Mouse (Mus musculus): ENCODE measurements around the gene Mup21. TPM values are rescaled to one million over a fixed set of nuclear protein-coding genes. Genes with fewer than 3 reads are reported as not detected.
"Not testable (repeated sequence)": the region's sequence is repeated elsewhere in the genome, so short reads cannot be mapped to it uniquely, and the experiment has no call there.

Mup21 gene
- polyA plus RNA-seq (2014; fragmentation: Nextera tagmentation; extraction: Ambion mirVana) = not detected in 2 replicates

DNA sequence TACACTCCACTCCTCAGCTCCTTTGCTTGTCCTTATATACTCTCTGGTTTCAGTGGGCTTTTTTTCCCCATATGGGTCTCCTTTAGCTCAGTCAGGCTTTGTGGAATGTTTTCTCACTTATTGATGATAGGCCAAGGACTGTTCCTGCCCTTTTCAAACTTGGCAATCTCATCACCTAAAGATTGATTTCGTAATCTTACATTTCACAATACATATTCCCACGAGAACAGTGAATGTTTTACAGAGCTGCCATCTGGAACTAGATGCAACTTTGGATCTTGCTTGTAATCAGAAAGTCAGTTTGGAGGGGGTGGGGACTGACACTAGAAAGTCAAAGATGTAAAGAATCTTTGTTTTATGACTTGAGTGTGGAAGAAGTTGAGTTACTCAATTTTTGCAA lies at the start of gene Mup21:
Gene Mup21 (minus strand): TSS at position 53 of the 400 bp plus-strand sequence.
- no peak within 1 kb of the TSS for H3K9ac ChIP-seq (ENCODE audit: low read depth, low read length)
- no peaks in the 10 kb centered on the region for H3K9me3 ChIP-seq (ENCODE audit: control insufficient read depth, low read length)
- H3K4me3 ChIP-seq (ENCODE audit: low read depth, low read length) = no peak within 1 kb of the TSS
- H3K4me1 ChIP-seq (replicated peaks; ENCODE audit: control insufficient read depth, insufficient read depth, low read length) = no peaks in the 10 kb centered on the region
- no peak within 1 kb of the TSS for H3K4me2 ChIP-seq
- H3K27me3 ChIP-seq (replicated peaks; ENCODE audit: control insufficient read depth, insufficient read depth, low read length) = no peaks in the 10 kb centered on the region
- ATAC-seq (replicated peaks; ENCODE audit: low FRiP score) = no peak
- H3K36me3 ChIP-seq (ENCODE audit: control insufficient read depth, insufficient read depth, low read length) = no peaks in the 10 kb centered on the region
- 60% methylated on average over 2 of the region's 2 CpGs for WGBS
- DNase-seq (ENCODE audit: low spot score) = no peak
- H3K27ac ChIP-seq (ENCODE audit: low read depth, low read length) = no peak within 1 kb of the TSS

DNA sequence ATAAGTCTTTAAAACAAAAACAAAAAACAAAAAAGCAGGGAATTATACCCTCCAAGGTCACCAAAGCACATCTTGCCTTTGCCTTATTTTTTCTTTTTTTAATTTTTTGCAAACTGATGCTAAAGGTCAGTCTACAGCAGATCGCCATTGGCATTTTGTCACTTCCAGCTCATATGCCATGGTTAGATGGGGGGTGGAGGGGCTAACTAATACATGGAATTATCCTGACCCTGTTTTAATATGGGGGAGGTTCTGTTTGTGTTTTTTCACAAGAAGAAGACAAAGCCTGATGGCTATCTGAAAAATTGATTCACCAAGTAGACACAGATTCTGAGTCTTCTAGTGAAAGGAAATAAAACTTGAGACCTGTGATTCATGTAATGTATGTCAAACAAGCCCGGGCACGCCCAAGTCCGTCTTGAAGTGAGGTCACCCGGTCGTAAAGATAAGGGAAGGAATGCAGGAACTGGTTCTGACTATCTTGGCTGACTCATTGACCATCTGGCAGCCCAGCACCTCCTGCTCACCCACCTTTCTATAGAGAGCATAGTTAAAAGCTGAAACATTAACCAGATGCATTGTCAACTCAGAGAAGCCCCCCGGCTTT lies 49.4 kb upstream of the Mup21 start:
- 39% methylated on average over 7 of the region's 7 CpGs for WGBS
- ATAC-seq (replicated peaks; ENCODE audit: low FRiP score) = no peak

DNA sequence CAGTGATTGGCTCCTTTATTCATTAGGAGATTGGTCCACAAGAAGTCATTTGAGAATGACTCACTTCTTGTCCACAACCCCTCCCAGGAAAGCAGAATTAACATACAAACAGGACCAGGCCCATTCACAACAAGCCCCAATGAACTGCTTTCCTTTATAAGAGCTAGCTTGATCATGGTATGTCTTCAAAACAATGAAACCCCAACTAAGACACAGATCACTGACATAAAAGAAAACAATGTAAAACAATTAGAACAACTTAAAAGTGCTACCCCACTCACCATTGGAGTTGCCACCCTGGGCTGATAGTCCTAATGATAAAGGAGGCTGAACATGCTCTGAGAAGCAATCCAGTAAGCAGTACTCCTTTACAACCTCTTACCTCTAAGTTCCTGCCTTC lies 38.1 kb upstream of the Mup21 start:
- H3K27ac ChIP-seq (ENCODE audit: low read depth, low read length) = no peak overlapping the region
- no peak overlapping the region for H3K9ac ChIP-seq (ENCODE audit: low read depth, low read length)
- H3K4me3 ChIP-seq (ENCODE audit: low read depth, low read length) = no peak overlapping the region
- H3K4me1 ChIP-seq (replicated peaks; ENCODE audit: control insufficient read depth, insufficient read depth, low read length) = no peaks in the 10 kb centered on the region
- peaks cover 23% of the 10 kb centered on the region for H3K9me3 ChIP-seq (ENCODE audit: control insufficient read depth, low read length)
- no peak overlapping the region for H3K4me2 ChIP-seq
- no peak for ATAC-seq (replicated peaks; ENCODE audit: low FRiP score)
- peaks cover 34% of the 10 kb centered on the region for H3K36me3 ChIP-seq (ENCODE audit: control insufficient read depth, insufficient read depth, low read length)
- DNase-seq (ENCODE audit: low spot score) = no peak
- no peaks in the 10 kb centered on the region for H3K27me3 ChIP-seq (replicated peaks; ENCODE audit: control insufficient read depth, insufficient read depth, low read length)

More for the DNA sequence above, 49.4 kb upstream of the Mup21 start:
- DNase-seq (ENCODE audit: low spot score) = no peak
- no peaks in the 10 kb centered on the region for H3K27me3 ChIP-seq (replicated peaks; ENCODE audit: control insufficient read depth, insufficient read depth, low read length)
- no peaks in the 10 kb centered on the region for H3K4me1 ChIP-seq (replicated peaks; ENCODE audit: control insufficient read depth, insufficient read depth, low read length)
- H3K9ac ChIP-seq (ENCODE audit: low read depth, low read length) = no peak overlapping the region
- H3K36me3 ChIP-seq (ENCODE audit: control insufficient read depth, insufficient read depth, low read length) = peaks cover 26% of the 10 kb centered on the region
- H3K9me3 ChIP-seq (ENCODE audit: control insufficient read depth, low read length) = no peaks in the 10 kb centered on the region
- H3K27ac ChIP-seq (ENCODE audit: low read depth, low read length) = no peak overlapping the region
- no peak overlapping the region for H3K4me2 ChIP-seq
- no peak overlapping the region for H3K4me3 ChIP-seq (ENCODE audit: low read depth, low read length)

DNA sequence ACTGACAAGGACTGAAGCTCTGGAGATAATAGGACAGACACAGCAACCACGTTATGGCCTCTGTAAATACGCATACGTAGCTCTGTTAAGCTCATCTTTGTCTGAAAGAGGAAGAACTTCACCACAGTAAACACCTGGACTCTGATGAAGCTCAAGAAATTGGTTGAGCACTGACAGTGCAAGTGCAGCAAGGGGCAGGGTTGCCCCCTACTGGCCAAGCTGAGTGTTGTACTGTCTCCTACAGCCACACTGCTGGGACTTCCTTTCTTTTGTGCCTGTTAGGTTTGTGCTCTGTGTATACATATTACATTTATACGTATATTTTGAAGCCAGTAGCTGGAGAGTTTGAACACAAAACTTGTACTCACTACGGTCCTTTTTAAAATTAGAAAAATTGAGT lies 26.6 kb upstream of the Mup21 start:
- H3K36me3 ChIP-seq (ENCODE audit: control insufficient read depth, insufficient read depth, low read length) = no peaks in the 10 kb centered on the region
- no peak overlapping the region for H3K4me3 ChIP-seq (ENCODE audit: low read depth, low read length)
- no peaks in the 10 kb centered on the region for H3K27me3 ChIP-seq (replicated peaks; ENCODE audit: control insufficient read depth, insufficient read depth, low read length)
- H3K9ac ChIP-seq (ENCODE audit: low read depth, low read length) = no peak overlapping the region
- no peak overlapping the region for H3K27ac ChIP-seq (ENCODE audit: low read depth, low read length)
- H3K4me2 ChIP-seq = no peak overlapping the region
- DNase-seq (ENCODE audit: low spot score) (no peak), ATAC-seq (replicated peaks; ENCODE audit: low FRiP score) (no peak)
- 39% methylated on average over 5 of the region's 5 CpGs for WGBS
- no peaks in the 10 kb centered on the region for H3K9me3 ChIP-seq (ENCODE audit: control insufficient read depth, low read length)
- no peaks in the 10 kb centered on the region for H3K4me1 ChIP-seq (replicated peaks; ENCODE audit: control insufficient read depth, insufficient read depth, low read length)

DNA sequence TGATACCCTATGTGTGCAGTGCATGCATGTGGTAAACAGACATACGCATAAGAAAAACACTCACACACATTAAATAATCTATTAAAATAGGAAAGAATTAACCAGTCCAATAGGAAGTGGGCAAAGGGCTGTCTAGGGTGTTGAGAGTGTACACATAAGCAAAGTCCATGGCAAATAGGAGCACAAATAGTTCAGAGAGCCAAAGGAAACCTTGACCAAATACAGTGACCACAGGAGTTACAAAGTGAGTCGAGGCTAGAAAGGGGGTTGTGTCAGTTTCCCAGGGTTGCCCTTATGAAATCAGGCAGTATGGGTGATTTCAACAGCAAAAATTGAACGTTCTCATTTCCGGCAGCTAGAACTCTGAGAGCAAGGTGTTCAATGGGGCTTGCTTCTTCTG lies 23.8 kb upstream of the Mup21 start:
- Histone ChIP-seq H3K36me3 (ENCODE audit: control insufficient read depth, insufficient read depth, low read length) (no peaks in the 10 kb centered on the region), H3K4me3 (ENCODE audit: low read depth, low read length) (no peak overlapping the region), H3K27me3 (replicated peaks; ENCODE audit: control insufficient read depth, insufficient read depth, low read length) (no peaks in the 10 kb centered on the region), H3K4me2 (no peak overlapping the region), H3K9ac (ENCODE audit: low read depth, low read length) (no peak overlapping the region), H3K4me1 (replicated peaks; ENCODE audit: control insufficient read depth, insufficient read depth, low read length) (no peaks in the 10 kb centered on the region), H3K27ac (ENCODE audit: low read depth, low read length) (no peak overlapping the region), H3K9me3 (ENCODE audit: control insufficient read depth, low read length) (no peaks in the 10 kb centered on the region)
- DNase-seq (ENCODE audit: low spot score) (no peak), ATAC-seq (replicated peaks; ENCODE audit: low FRiP score) (no peak)
- 81% methylated on average over 4 of the region's 4 CpGs for WGBS

DNA sequence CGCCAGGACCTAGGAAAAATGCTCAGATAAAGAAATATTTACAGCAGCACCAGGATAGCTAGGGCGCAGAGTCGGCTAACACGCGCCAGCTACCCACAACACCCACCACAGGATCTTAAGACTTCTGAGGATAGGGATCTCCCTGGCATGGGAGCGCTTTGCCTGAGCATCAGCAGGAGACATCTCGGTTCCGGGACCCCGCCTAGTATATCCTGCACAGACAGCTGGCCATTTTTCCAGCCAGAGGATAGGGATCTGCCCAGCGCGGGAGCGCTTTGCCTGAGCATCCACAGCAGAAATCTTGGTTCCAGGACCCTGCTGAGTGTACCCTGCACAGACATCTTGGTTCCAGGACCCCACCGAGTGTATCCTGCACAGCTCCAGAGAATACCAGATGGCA lies 17.0 kb upstream of the Mup21 start:
- H3K4me3 ChIP-seq (ENCODE audit: low read depth, low read length); H3K27ac ChIP-seq (ENCODE audit: low read depth, low read length); H3K36me3 ChIP-seq (ENCODE audit: control insufficient read depth, insufficient read depth, low read length); H3K27me3 ChIP-seq (replicated peaks; ENCODE audit: control insufficient read depth, insufficient read depth, low read length); H3K9ac ChIP-seq (ENCODE audit: low read depth, low read length); H3K9me3 ChIP-seq (ENCODE audit: control insufficient read depth, low read length); H3K4me1 ChIP-seq (replicated peaks; ENCODE audit: control insufficient read depth, insufficient read depth, low read length); H3K4me2 ChIP-seq; DNase-seq (ENCODE audit: low spot score); ATAC-seq (replicated peaks; ENCODE audit: low FRiP score): not testable (repeated sequence)
- 90% methylated on average over 13 of the region's 13 CpGs for WGBS

DNA sequence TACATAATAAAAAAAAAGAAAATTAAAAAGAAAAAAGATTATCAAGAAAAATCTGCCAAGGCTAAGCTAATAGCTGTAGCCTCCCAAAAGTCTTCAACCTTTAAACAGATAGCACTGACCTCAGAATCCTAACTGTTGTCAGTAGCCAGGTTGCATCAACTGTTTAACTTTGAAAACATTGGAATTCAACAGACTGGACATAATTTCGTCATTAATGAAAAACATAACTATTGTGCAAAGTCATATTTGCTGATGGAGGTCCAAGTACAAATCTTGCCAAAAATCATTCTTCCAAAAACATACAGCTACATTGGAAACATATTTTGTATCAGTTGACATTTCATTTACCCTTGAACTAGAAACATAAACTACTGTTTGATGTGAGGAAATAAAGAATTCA lies 7.7 kb upstream of the Mup21 start:
- ATAC-seq (replicated peaks; ENCODE audit: low FRiP score) (no peak), DNase-seq (ENCODE audit: low spot score) (no peak)
- H3K36me3 ChIP-seq (ENCODE audit: control insufficient read depth, insufficient read depth, low read length) = no peaks in the 10 kb centered on the region
- H3K9me3 ChIP-seq (ENCODE audit: control insufficient read depth, low read length) = no peaks in the 10 kb centered on the region
- 48% methylated on average over 1 of the region's 1 CpGs for WGBS
- H3K4me3 ChIP-seq (ENCODE audit: low read depth, low read length) = no peak overlapping the region
- no peaks in the 10 kb centered on the region for H3K27me3 ChIP-seq (replicated peaks; ENCODE audit: control insufficient read depth, insufficient read depth, low read length)
- H3K4me1 ChIP-seq (replicated peaks; ENCODE audit: control insufficient read depth, insufficient read depth, low read length) = no peaks in the 10 kb centered on the region
- no peak overlapping the region for H3K9ac ChIP-seq (ENCODE audit: low read depth, low read length)
- no peak overlapping the region for H3K27ac ChIP-seq (ENCODE audit: low read depth, low read length)
- H3K4me2 ChIP-seq = no peak overlapping the region

DNA sequence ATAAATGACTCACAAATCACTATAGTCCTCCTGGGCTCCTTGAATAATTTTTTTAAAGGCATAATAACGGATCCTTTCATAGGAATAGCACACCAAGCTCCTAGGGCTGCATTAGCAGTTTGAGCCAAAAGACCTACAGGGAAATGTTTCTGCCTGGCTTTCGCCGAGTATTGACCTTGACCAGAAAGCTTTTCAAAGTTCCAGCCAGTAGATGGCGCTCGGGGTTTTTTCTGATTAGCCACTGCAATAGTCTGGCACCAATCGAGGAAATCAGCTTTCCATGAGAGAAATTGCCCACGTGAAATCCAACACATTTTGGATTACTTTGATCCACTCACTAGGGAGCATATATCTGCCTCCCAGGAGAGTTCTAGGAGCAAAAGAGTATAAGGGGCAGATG lies 17.0 kb downstream of the Mup21 start:
- ATAC-seq (replicated peaks; ENCODE audit: low FRiP score) (no peak), DNase-seq (ENCODE audit: low spot score) (no peak)
- H3K4me2 ChIP-seq = no peak overlapping the region
- H3K9me3 ChIP-seq (ENCODE audit: control insufficient read depth, low read length) = peaks cover 3% of the 10 kb centered on the region; the same call in 1 of the 2 replicates
- no peaks in the 10 kb centered on the region for H3K4me1 ChIP-seq (replicated peaks; ENCODE audit: control insufficient read depth, insufficient read depth, low read length)
- WGBS = 64% methylated on average over 7 of the region's 7 CpGs
- H3K9ac ChIP-seq (ENCODE audit: low read depth, low read length) = no peak overlapping the region
- no peak overlapping the region for H3K27ac ChIP-seq (ENCODE audit: low read depth, low read length)
- no peaks in the 10 kb centered on the region for H3K27me3 ChIP-seq (replicated peaks; ENCODE audit: control insufficient read depth, insufficient read depth, low read length)
- no peaks in the 10 kb centered on the region for H3K36me3 ChIP-seq (ENCODE audit: control insufficient read depth, insufficient read depth, low read length)
- H3K4me3 ChIP-seq (ENCODE audit: low read depth, low read length) = no peak overlapping the region

DNA sequence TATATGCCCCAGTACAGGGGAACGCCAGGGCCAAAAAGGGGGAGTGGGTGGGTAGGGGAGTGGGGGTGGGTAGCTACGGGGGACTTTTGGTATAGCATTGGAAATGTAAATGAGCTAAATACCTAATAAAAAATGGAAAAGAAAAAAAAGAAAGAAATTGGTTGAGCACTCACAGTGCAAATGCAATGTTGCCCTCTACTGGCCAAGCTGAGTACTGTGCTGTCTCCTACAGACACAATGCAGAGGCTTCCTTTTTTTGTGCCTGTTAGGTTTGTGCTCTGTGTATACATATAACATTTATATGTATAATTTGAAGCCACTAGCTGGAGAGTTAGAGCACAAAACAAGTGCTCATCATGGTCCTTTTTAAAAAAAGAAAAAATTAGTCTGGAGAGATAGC lies 47.3 kb downstream of the Mup21 start:
- not testable (repeated sequence) for ATAC-seq (replicated peaks; ENCODE audit: low FRiP score); DNase-seq (ENCODE audit: low spot score); H3K4me2 ChIP-seq; H3K9me3 ChIP-seq (ENCODE audit: control insufficient read depth, low read length); H3K4me1 ChIP-seq (replicated peaks; ENCODE audit: control insufficient read depth, insufficient read depth, low read length); H3K36me3 ChIP-seq (ENCODE audit: control insufficient read depth, insufficient read depth, low read length); H3K27me3 ChIP-seq (replicated peaks; ENCODE audit: control insufficient read depth, insufficient read depth, low read length); H3K9ac ChIP-seq (ENCODE audit: low read depth, low read length); H3K4me3 ChIP-seq (ENCODE audit: low read depth, low read length); H3K27ac ChIP-seq (ENCODE audit: low read depth, low read length)
- 78% methylated on average over 2 of the region's 2 CpGs for WGBS

All from liver, embryonic 11.5 days (tissue).